Mouse (Mus musculus): ENCODE results near the gene Wdr4. TPM values are rescaled to one million over a fixed set of nuclear protein-coding genes. Genes with fewer than 3 reads are reported as not detected.

The Wdr4 gene
- total RNA-seq, 2 experiments from 2014 or later = 26.3 to 28.8 TPM

- no peak for DNase-seq (ENCODE audit: low spot score in 2 of 2)
Observed at GRCm38 (mm10) chr17:31448519-31448918, 71.3 kb downstream of the Wdr4 start.

- DNase-seq (ENCODE audit: low spot score in 2 of 2) = no peak
Observed at GRCm38 (mm10) chr17:31447766-31448165, 72.0 kb downstream of the Wdr4 start.

GRCm38 (mm10) chr17:31445061-31445731, 74.6 kb downstream of the Wdr4 start:
- DNase-seq (ENCODE audit: low spot score in 2 of 2) = no peak

Small RNA genes lying within 50 kb of the gene (microRNA-seq; reads per million reads assigned to microRNA genes)
- 0.20 to 0.22 reads per million in 2 experiments for gene Gm24970

Other genes starting within 250 kb of the Wdr4 start
- 10 to 100 TPM; 14.5 to 15.7 TPM for gene Rsph1, start 242.6 kb downstream of the Wdr4 start, total RNA-seq (2021)
- 1 to 10 TPM; 6.4 to 6.6 TPM for gene Slc37a1, start 233.2 kb downstream of the Wdr4 start, total RNA-seq (2021)
- 10 to 100 TPM; 34.0 to 38.9 TPM for gene Pde9a, start 133.8 kb downstream of the Wdr4 start, total RNA-seq (2021)
- 100 to 1,000 TPM; 294 to 312 TPM for gene Ndufv3, start 135 bp upstream of the Wdr4 start, total RNA-seq (2021)
- 10 to 100 TPM; 16.4 to 17.5 TPM for gene Pknox1, start 44.8 kb upstream of the Wdr4 start, total RNA-seq (2021)
- 10 to 100 TPM; 66.4 to 78.1 TPM for gene Cbs, start 117.3 kb upstream of the Wdr4 start, total RNA-seq (2021)
- gene U2af1, start 138.9 kb upstream of the Wdr4 start, total RNA-seq (2021) = 100 to 1,000 TPM; 143 to 153 TPM
- gene Cryaa, start 157.8 kb upstream of the Wdr4 start, total RNA-seq (2021) = under 1 TPM; 0.57 to 0.80 TPM

All from layer of hippocampus, postnatal 10 days (tissue).